Mouse (Mus musculus): Measurements from ENCODE around the gene Raet1e. TPM values are rescaled to one million over a fixed set of nuclear protein-coding genes. Genes with fewer than 3 reads are reported as not detected.
"Not testable (repeated sequence)": the region's sequence is repeated elsewhere in the genome, so short reads cannot be mapped to it uniquely, and the experiment has no call there.

Raet1e gene
- total and polyA plus RNA-seq, 2 experiments from 2014 or later: 1.1 TPM; not detected in 1

GRCm38 (mm10) chr10:22273684-22274305 is 115.4 kb downstream of the Raet1e start:
- Histone ChIP-seq H3K4me3 (ENCODE audit: low read depth, low read length) (peak overlapping the region; percentile 48), H3K27me3 (ENCODE audit: control insufficient read depth, insufficient read depth, low read length) (peaks cover 8% of the 10 kb centered on the region; the same call in 1 of the 2 replicates), H3K27ac (ENCODE audit: low read depth) (no peak overlapping the region), H3K4me2 (ENCODE audit: low read depth, low read length) (peak overlapping the region; percentile 76), H3K4me1 (ENCODE audit: control insufficient read depth, insufficient read depth) (no peaks in the 10 kb centered on the region), H3K9me3 (replicated peaks; ENCODE audit: control insufficient read depth, low read length) (no peaks in the 10 kb centered on the region), H3K36me3 (replicated peaks; ENCODE audit: control insufficient read depth, insufficient read depth, low read length) (no peaks in the 10 kb centered on the region), H3K9ac (replicated peaks; ENCODE audit: low read depth, low read length) (no peak overlapping the region)
- no peak for DNase-seq (ENCODE audit: low spot score)
- ATAC-seq (ENCODE audit: insufficient read depth, low read depth): no peak
- TF ChIP-seq EP300 (IDR thresholded peaks at IDR 0.05; ENCODE audit: low read depth) (no peak), CTCF (IDR thresholded peaks at IDR 0.05; ENCODE audit: low read depth) (no peak)
- under 1% methylated on average over 39 of the region's 41 CpGs for WGBS

DNA sequence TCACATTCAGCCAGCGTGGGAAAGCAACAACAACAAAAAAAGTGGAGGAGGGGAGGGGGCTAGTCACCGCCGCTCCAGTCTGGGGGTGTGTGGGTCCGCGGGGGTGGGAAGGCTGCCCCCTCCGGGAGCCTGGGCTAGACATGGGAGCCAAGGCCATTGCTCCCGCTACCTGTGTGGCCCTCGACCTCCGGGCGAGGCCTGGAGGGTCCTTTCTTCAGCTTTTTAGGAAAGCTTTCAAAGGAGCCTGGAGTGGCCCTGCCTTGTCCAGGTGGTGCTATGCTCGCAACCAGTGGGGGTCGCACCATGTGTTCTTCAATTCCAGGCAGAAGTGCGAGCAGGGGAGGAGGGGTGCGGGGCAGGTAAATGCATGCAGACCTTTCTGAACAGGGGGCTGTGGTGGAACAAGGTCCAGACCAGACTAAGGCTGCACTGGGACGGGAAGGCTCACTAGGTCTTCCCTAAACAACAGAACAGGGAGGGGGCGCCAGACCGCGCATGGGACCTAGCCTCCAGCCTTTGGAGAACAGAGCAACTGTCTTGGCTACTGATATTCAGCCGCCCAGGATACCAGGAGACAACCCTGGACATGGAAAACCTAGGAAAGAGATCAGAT is 116.2 kb downstream of the Raet1e start:
- ATAC-seq (ENCODE audit: insufficient read depth, low read depth) (no peak), DNase-seq (ENCODE audit: low spot score) (no peak)
- Histone ChIP-seq H3K4me1 (ENCODE audit: control insufficient read depth, insufficient read depth) (no peaks in the 10 kb centered on the region), H3K4me3 (ENCODE audit: low read depth, low read length) (peak overlapping the region; percentile 48), H3K9me3 (replicated peaks; ENCODE audit: control insufficient read depth, low read length) (no peaks in the 10 kb centered on the region), H3K27ac (ENCODE audit: low read depth) (no peak overlapping the region), H3K9ac (replicated peaks; ENCODE audit: low read depth, low read length) (no peak overlapping the region), H3K36me3 (replicated peaks; ENCODE audit: control insufficient read depth, insufficient read depth, low read length) (no peaks in the 10 kb centered on the region), H3K27me3 (ENCODE audit: control insufficient read depth, insufficient read depth, low read length) (peaks cover 8% of the 10 kb centered on the region; the same call in 1 of the 2 replicates), H3K4me2 (ENCODE audit: low read depth, low read length) (peak overlapping the region; percentile 76)
- 13% methylated on average over 18 of the region's 19 CpGs for WGBS
- no peak for TF ChIP-seq CTCF (IDR thresholded peaks at IDR 0.05; ENCODE audit: low read depth)
- TF ChIP-seq EP300 (IDR thresholded peaks at IDR 0.05; ENCODE audit: low read depth): no peak

DNA sequence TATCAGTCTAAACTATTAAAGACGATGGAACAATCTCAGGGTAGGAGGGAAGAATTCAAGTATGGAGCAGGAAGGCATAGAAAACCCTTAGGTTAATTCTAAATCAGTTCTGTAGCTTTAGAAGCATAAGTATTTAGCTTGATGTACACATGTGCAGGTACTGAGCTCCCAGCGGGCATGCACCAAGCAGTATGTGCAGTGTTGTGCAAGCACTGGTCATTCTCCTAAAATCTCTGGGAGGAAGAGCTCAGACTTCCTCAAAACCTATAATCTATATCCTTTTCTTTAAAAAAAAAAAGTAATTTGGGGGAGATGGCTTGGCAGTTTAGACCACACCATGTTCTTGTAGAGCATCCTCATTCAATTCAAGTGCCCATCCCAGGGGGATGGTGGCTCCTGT is 120.1 kb downstream of the Raet1e start:
- not testable (repeated sequence) for H3K36me3 ChIP-seq (replicated peaks; ENCODE audit: control insufficient read depth, insufficient read depth, low read length); H3K9ac ChIP-seq (replicated peaks; ENCODE audit: low read depth, low read length); H3K4me1 ChIP-seq (ENCODE audit: control insufficient read depth, insufficient read depth); ATAC-seq (ENCODE audit: insufficient read depth, low read depth); H3K27ac ChIP-seq (ENCODE audit: low read depth); H3K9me3 ChIP-seq (replicated peaks; ENCODE audit: control insufficient read depth, low read length); DNase-seq (ENCODE audit: low spot score); H3K4me2 ChIP-seq (ENCODE audit: low read depth, low read length); H3K4me3 ChIP-seq (ENCODE audit: low read depth, low read length); H3K27me3 ChIP-seq (ENCODE audit: control insufficient read depth, insufficient read depth, low read length)
- 77% methylated on average over 2 of the region's 2 CpGs for WGBS

DNA sequence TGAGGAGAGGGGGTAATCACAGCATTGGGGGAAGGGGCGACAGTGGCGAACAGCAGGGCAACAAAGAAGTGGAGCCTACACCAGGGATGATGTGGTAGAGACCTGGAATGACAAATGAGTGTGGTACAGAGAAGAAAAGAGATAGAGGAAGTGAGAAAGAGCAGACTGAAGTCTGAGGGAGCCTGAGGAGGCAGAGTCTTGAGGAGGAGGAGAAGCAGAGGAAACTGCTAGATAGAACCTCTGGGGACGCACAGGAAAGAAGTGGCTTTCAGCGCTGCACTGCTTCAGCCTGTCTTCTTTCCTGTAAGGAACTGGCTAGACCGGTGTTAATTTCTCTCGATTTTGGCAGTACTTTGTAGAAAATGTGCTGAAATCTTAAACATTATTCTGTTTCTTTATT is 124.4 kb downstream of the Raet1e start:
- Histone ChIP-seq H3K36me3 (replicated peaks; ENCODE audit: control insufficient read depth, insufficient read depth, low read length) (no peaks in the 10 kb centered on the region), H3K9me3 (replicated peaks; ENCODE audit: control insufficient read depth, low read length) (no peaks in the 10 kb centered on the region), H3K27me3 (ENCODE audit: control insufficient read depth, insufficient read depth, low read length) (no peaks in the 10 kb centered on the region), H3K9ac (replicated peaks; ENCODE audit: low read depth, low read length) (no peak overlapping the region), H3K4me3 (ENCODE audit: low read depth, low read length) (no peak overlapping the region), H3K27ac (ENCODE audit: low read depth) (no peak overlapping the region), H3K4me1 (ENCODE audit: control insufficient read depth, insufficient read depth) (no peaks in the 10 kb centered on the region), H3K4me2 (ENCODE audit: low read depth, low read length) (no peak overlapping the region)
- DNase-seq (ENCODE audit: low spot score) (no peak), ATAC-seq (ENCODE audit: insufficient read depth, low read depth) (no peak)
- WGBS: 29% methylated on average over 6 of the region's 6 CpGs
- TF ChIP-seq CTCF (IDR thresholded peaks at IDR 0.05; ENCODE audit: low read depth) (no peak), EP300 (IDR thresholded peaks at IDR 0.05; ENCODE audit: low read depth) (no peak)

DNA sequence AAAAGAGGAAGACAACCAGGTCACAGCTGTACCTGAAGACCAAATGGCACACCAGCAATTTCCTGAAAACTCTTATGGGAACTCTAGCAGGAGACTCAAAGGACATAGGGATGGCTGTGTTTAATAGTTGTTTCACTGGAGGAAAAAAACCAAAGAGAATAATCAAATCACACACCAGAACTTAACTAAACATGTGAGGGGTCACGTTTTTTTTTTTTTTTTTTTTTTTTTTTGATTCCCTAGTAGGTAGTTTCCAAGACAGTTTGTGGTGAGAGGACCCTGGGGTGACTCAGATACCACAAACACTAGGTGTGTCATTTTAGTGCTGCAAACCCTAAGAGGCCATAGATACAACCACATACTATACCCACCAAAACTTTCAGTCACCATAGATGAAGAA is 137.3 kb downstream of the Raet1e start:
- Histone ChIP-seq H3K4me1 (ENCODE audit: control insufficient read depth, insufficient read depth) (no peaks in the 10 kb centered on the region), H3K9me3 (replicated peaks; ENCODE audit: control insufficient read depth, low read length) (no peaks in the 10 kb centered on the region), H3K27ac (ENCODE audit: low read depth) (no peak overlapping the region), H3K4me2 (ENCODE audit: low read depth, low read length) (no peak overlapping the region), H3K4me3 (ENCODE audit: low read depth, low read length) (no peak overlapping the region), H3K27me3 (ENCODE audit: control insufficient read depth, insufficient read depth, low read length) (no peaks in the 10 kb centered on the region), H3K9ac (replicated peaks; ENCODE audit: low read depth, low read length) (no peak overlapping the region), H3K36me3 (replicated peaks; ENCODE audit: control insufficient read depth, insufficient read depth, low read length) (no peaks in the 10 kb centered on the region)
- TF ChIP-seq EP300 (IDR thresholded peaks at IDR 0.05; ENCODE audit: low read depth) (no peak), CTCF (IDR thresholded peaks at IDR 0.05; ENCODE audit: low read depth) (no peak)
- 7% methylated on average over 1 of the region's 1 CpGs for WGBS
- DNase-seq (ENCODE audit: low spot score): no peak
- no peak for ATAC-seq (ENCODE audit: insufficient read depth, low read depth)
